Mouse (Mus musculus): Measurements from ENCODE around the gene Rab3gap2. TPM values are rescaled to one million over a fixed set of nuclear protein-coding genes. Genes with fewer than 3 reads are reported as not detected.

Gene Rab3gap2
- polyA plus RNA-seq, 1 experiment from 2014 or later, result 15.8 TPM

DNA sequence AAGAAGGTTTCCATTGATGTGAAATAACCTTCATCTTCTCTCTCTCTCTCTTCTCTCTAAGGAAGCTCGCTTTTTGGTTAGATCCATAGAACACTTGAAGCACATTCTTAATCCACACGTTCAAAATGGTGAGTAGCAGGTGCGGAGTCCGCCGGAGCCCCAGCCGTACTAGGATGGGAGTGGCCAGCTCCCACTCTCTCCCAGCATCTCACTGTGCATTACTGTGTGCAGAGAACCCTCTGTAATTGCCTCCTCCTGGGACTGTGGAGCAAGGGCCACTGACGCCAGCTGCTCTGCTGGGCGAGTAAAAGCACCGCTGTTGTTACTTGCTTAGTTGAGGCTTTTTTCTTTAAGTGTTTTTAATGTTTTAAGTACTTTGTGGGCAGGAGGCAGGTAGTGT lies 67.5 kb downstream of the Rab3gap2 start:
- peaks cover 48% of the 10 kb centered on the region for H3K36me3 ChIP-seq (ENCODE audit: control insufficient read depth, insufficient read depth)
- peak overlapping the region; percentile 84 for H3K27ac ChIP-seq (ENCODE audit: low read depth, low read length)
- TF ChIP-seq CTCF (IDR thresholded peaks at IDR 0.05; ENCODE audit: low read depth), result no peak
- no peaks in the 10 kb centered on the region for H3K9me3 ChIP-seq (ENCODE audit: control insufficient read depth)
- H3K4me1 ChIP-seq (replicated peaks; ENCODE audit: control insufficient read depth, insufficient read depth, low read length), result 0 out of 2 replicates have a peak, but pooled peaks cover 3% of the 10 kb centered on the region
- no peaks in the 10 kb centered on the region for H3K27me3 ChIP-seq (replicated peaks; ENCODE audit: control insufficient read depth, insufficient read depth, low read length)
- 52% methylated on average over 9 of the region's 9 CpGs for WGBS
- no peak overlapping the region for H3K9ac ChIP-seq (ENCODE audit: low read depth, low read length)
- no peak overlapping the region for H3K4me3 ChIP-seq (ENCODE audit: low read depth, low read length)
- ATAC-seq, result peak; percentile 57
- H3K4me2 ChIP-seq (replicated peaks; ENCODE audit: low read depth), result no peak overlapping the region

DNA sequence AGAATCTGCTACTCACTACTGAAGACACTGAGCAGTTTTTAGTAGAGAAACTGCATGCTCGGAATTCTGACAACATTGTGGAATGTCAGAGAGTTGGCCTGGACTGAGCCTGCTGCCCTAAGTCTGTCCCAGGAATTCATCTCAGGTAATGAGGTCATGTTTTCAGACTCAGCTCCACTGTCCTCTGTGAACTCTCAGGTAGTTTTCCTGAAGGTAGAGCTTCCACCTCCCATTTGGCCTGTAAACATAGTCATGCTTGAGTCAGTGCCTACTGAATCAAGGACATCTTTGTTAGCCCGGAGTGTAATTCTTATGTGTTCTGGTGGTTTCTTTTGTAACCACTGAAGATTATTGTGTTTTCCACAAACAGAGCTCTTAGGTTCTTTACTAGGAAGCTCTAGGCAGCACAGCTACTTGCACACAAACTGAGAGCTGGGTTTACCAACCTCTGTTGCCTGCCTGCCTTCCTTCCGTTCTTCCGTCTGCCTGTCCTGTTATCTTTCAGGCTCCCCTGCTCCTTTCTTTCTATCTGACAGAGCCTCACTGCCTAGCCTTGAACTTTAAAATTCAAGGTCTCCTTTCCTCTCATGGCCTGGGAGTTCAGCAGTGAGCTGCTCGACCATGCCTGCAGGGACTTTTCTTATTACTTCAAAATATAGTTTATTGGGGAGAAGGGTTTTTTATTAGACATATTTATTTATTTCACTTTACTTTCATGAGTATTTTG lies 71.1 kb downstream of the Rab3gap2 start:
- Histone ChIP-seq H3K36me3 (ENCODE audit: control insufficient read depth, insufficient read depth) (peaks cover 50% of the 10 kb centered on the region), H3K9ac (ENCODE audit: low read depth, low read length) (no peak overlapping the region), H3K4me2 (replicated peaks; ENCODE audit: low read depth) (no peak overlapping the region), H3K27ac (ENCODE audit: low read depth, low read length) (peak overlapping the region; percentile 75), H3K4me3 (ENCODE audit: low read depth, low read length) (no peak overlapping the region), H3K4me1 (replicated peaks; ENCODE audit: control insufficient read depth, insufficient read depth, low read length) (peaks cover 3% of the 10 kb centered on the region; the same call in 1 of the 2 replicates), H3K9me3 (ENCODE audit: control insufficient read depth) (no peaks in the 10 kb centered on the region), H3K27me3 (replicated peaks; ENCODE audit: control insufficient read depth, insufficient read depth, low read length) (no peaks in the 10 kb centered on the region)
- TF ChIP-seq CTCF (IDR thresholded peaks at IDR 0.05; ENCODE audit: low read depth), result no peak
- no peak for ATAC-seq
- 65% methylated on average over 5 of the region's 5 CpGs for WGBS

DNA sequence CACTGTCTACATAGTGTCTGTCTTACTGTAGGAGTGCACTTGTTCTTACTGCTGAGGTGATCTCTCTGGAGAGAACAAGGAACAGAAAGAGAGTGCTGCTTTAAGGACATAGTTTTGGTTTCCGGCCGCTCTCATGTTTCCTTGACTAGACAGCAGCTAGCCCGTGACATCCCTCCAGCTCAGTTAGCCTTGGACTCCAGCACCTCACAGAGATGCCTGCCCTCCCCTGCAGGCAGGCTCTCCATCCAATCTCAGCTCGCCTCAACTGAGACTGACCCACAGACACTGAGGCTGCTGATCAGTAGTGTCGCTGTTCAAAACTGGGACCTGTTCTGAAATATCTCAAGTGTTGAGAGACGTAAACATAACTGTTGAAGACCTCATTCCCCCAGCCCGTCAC lies 72.1 kb downstream of the Rab3gap2 start:
- H3K4me1 ChIP-seq (replicated peaks; ENCODE audit: control insufficient read depth, insufficient read depth, low read length), result peaks cover 1% of the 10 kb centered on the region; the same call in 1 of the 2 replicates
- no peak for ATAC-seq
- no peaks in the 10 kb centered on the region for H3K9me3 ChIP-seq (ENCODE audit: control insufficient read depth)
- WGBS, result 82% methylated on average over 7 of the region's 7 CpGs
- H3K4me2 ChIP-seq (replicated peaks; ENCODE audit: low read depth), result no peak overlapping the region
- H3K27me3 ChIP-seq (replicated peaks; ENCODE audit: control insufficient read depth, insufficient read depth, low read length), result no peaks in the 10 kb centered on the region
- H3K4me3 ChIP-seq (ENCODE audit: low read depth, low read length), result no peak overlapping the region
- peaks cover 55% of the 10 kb centered on the region for H3K36me3 ChIP-seq (ENCODE audit: control insufficient read depth, insufficient read depth)
- no peak overlapping the region for H3K9ac ChIP-seq (ENCODE audit: low read depth, low read length)
- 0 out of 2 replicates have a peak overlapping the region, but pooled peaks have one; percentile 75 for H3K27ac ChIP-seq (ENCODE audit: low read depth, low read length)
- TF ChIP-seq CTCF (IDR thresholded peaks at IDR 0.05; ENCODE audit: low read depth), result no peak

DNA sequence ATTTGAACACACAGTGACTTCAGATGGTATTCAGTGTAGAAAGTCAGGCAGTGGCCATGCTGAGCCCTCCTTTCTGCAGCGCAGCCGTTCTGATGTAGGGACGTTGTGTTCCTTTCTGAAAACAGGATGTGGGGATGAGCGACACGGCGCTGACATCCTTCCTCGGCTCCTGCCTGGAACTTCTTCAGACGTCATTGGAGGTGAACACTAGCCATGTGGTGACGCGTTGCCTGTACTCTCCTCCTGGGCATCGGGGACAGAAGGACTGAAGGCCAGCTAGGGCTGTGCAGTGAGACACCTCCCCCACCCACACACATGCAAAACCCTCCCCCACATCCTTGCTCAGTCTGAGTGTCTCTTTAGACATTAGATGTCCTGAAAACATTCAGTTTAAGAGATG lies 73.1 kb downstream of the Rab3gap2 start:
- Histone ChIP-seq H3K9me3 (ENCODE audit: control insufficient read depth) (no peaks in the 10 kb centered on the region), H3K27me3 (replicated peaks; ENCODE audit: control insufficient read depth, insufficient read depth, low read length) (no peaks in the 10 kb centered on the region), H3K4me3 (ENCODE audit: low read depth, low read length) (no peak overlapping the region), H3K36me3 (ENCODE audit: control insufficient read depth, insufficient read depth) (peaks cover 53% of the 10 kb centered on the region), H3K4me1 (replicated peaks; ENCODE audit: control insufficient read depth, insufficient read depth, low read length) (no peaks in the 10 kb centered on the region; the same call in 1 of the 2 replicates), H3K27ac (ENCODE audit: low read depth, low read length) (no peak overlapping the region), H3K9ac (ENCODE audit: low read depth, low read length) (no peak overlapping the region), H3K4me2 (replicated peaks; ENCODE audit: low read depth) (no peak overlapping the region)
- WGBS, result 82% methylated on average over 11 of the region's 11 CpGs
- no peak for TF ChIP-seq CTCF (IDR thresholded peaks at IDR 0.05; ENCODE audit: low read depth)
- ATAC-seq, result no peak

DNA sequence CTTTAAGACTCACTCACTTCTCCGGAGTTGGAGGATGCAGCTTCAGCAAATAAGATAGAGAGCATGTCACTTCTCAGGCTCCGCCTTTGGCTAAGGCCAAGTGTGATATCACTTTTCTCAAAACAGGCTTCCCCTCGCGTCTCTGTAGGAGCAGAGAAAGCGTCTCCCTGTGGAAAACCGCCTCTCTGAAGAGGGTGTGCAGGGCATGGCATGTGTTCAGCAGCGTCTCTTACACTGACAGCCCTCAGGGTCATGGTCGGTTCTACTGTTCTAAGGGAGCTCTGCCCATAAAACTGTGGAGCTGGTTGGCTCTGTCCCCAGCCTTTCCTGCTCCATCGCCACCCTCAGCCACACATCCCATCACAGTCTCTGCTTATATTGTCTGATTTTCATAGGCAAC lies 75.4 kb downstream of the Rab3gap2 start:
- H3K4me1 ChIP-seq (replicated peaks; ENCODE audit: control insufficient read depth, insufficient read depth, low read length), result no peaks in the 10 kb centered on the region; the same call in 1 of the 2 replicates
- peak overlapping the region; percentile 35; the same call in 1 of the 2 replicates for H3K27ac ChIP-seq (ENCODE audit: low read depth, low read length)
- TF ChIP-seq CTCF (IDR thresholded peaks at IDR 0.05; ENCODE audit: low read depth), result no peak
- H3K27me3 ChIP-seq (replicated peaks; ENCODE audit: control insufficient read depth, insufficient read depth, low read length), result no peaks in the 10 kb centered on the region
- H3K36me3 ChIP-seq (ENCODE audit: control insufficient read depth, insufficient read depth), result peaks cover 55% of the 10 kb centered on the region
- no peak overlapping the region for H3K4me3 ChIP-seq (ENCODE audit: low read depth, low read length)
- ATAC-seq, result no peak
- H3K9ac ChIP-seq (ENCODE audit: low read depth, low read length), result no peak overlapping the region
- H3K4me2 ChIP-seq (replicated peaks; ENCODE audit: low read depth), result no peak overlapping the region
- WGBS, result 56% methylated on average over 9 of the region's 9 CpGs
- no peaks in the 10 kb centered on the region for H3K9me3 ChIP-seq (ENCODE audit: control insufficient read depth)

DNA sequence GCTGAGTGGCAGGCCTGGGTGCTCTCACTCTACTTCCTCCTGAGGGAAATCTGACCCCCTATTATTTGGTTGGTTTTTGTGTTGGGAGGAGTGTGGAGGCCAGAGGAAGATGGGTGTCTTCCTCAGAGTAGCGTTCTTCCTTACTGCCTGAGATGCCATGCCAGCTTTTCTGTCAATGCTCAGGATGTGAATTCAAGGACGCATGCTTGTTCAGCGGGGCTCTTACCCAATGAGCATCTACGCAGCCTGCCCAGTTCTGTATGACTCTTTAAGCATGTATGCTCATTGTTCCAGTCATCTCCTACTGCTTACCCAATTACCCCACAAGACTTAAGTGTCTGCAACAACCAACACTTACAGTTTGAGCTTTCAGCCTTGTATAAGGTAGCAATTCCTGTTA lies 76.7 kb downstream of the Rab3gap2 start:
- H3K36me3 ChIP-seq (ENCODE audit: control insufficient read depth, insufficient read depth), result peaks cover 62% of the 10 kb centered on the region
- WGBS, result 92% methylated on average over 4 of the region's 4 CpGs
- H3K9me3 ChIP-seq (ENCODE audit: control insufficient read depth), result no peaks in the 10 kb centered on the region

More for the DNA sequence above, 76.7 kb downstream of the Rab3gap2 start:
- no peak overlapping the region for H3K4me2 ChIP-seq (replicated peaks; ENCODE audit: low read depth)
- no peaks in the 10 kb centered on the region for H3K27me3 ChIP-seq (replicated peaks; ENCODE audit: control insufficient read depth, insufficient read depth, low read length)
- no peak for TF ChIP-seq CTCF (IDR thresholded peaks at IDR 0.05; ENCODE audit: low read depth)
- ATAC-seq, result no peak
- no peak overlapping the region for H3K27ac ChIP-seq (ENCODE audit: low read depth, low read length)
- H3K4me1 ChIP-seq (replicated peaks; ENCODE audit: control insufficient read depth, insufficient read depth, low read length), result no peaks in the 10 kb centered on the region; the same call in 1 of the 2 replicates
- H3K9ac ChIP-seq (ENCODE audit: low read depth, low read length), result no peak overlapping the region
- no peak overlapping the region for H3K4me3 ChIP-seq (ENCODE audit: low read depth, low read length)
